Mouse (Mus musculus) ES-E14 (cell line): ENCODE results near the gene Cyb561.

Experiments used
- HCFC1 ChIP-seq: IDR thresholded peaks from 2 replicates; pipeline ENCODE4 v1.6.1; 2012; ENCODE audit warnings: low read length, inconsistent platforms, borderline replicate concordance; ENCODE audit not compliant: insufficient read depth
- MAFK ChIP-seq: IDR thresholded peaks from 2 replicates; pipeline ENCODE4 v1.6.1; 2014; ENCODE audit warnings: mild to moderate bottlenecking, low read depth, low read length, inconsistent platforms; ENCODE audit not compliant: insufficient read depth
- ZNF384 ChIP-seq: IDR thresholded peaks from 2 replicates; pipeline ENCODE4 v1.6.1; 2012; ENCODE audit warnings: low read depth, low read length, inconsistent platforms

DNA sequence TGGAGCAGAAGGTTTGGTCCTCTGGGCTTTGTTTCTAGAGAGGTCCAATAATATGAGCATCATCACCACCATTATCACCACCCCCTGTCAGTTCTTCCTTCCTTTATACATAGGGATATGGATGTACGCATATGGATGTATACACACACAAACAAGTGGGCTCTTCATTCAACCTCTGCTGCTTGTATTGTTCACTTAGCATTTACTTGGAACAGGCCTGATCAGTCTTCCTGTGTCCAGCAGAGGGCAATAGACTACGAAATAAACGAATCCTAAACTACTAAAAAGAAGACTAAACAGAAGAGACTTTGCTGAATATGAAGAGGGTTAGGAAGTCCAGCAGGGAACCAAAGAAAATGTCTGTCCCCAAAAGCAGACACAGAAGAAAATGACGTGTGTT, 48.6 kb upstream of the Cyb561 start:
- TF ChIP-seq MAFK: no peak
- TF ChIP-seq ZNF384: no peak
- TF ChIP-seq HCFC1: no peak
